Mouse (Mus musculus) olfactory bulb, adult 2 months (tissue): ENCODE measurements at regions not wholly inside any gene's neighbourhood (a gene's known extent, or its start where the extent isn't known, plus 50 kb on each side); places are given as distances from the start of the nearest gene placed in this dataset.

Source experiments
- H3K27ac ChIP-seq: fragments of 200-500 bp; 2 replicates; pipeline ENCODE4 v1.5.1; 2012; ENCODE audit warnings: low read depth, low read length; ENCODE audit not compliant: insufficient read depth
- H3K4me1 ChIP-seq: fragments of 200-500 bp; 2 replicates; pipeline ENCODE4 v1.6.1; 2012; ENCODE audit warnings: low read length; ENCODE audit not compliant: control insufficient read depth, insufficient read depth
- H3K4me3 ChIP-seq: fragments of 200-500 bp; 2 replicates; pipeline ENCODE4 v1.5.1; 2012; ENCODE audit warnings: mild to moderate bottlenecking, low read depth, low read length, moderate library complexity; ENCODE audit not compliant: insufficient read depth
- CTCF ChIP-seq: fragments of 200-500 bp; IDR thresholded peaks from 2 replicates; pipeline ENCODE4 v1.5.1; 2012; ENCODE audit warnings: low read depth, mild to moderate bottlenecking, low read length, moderate library complexity; ENCODE audit not compliant: insufficient read depth
- POLR2A ChIP-seq: fragments of 200-500 bp; IDR thresholded peaks from 2 replicates; pipeline ENCODE4 v1.6.1; 2012; ENCODE audit warnings: mild to moderate bottlenecking, low read depth, low read length, moderate library complexity; ENCODE audit not compliant: insufficient read depth
- WGBS: fragments of 180-500 bp; shearing (Covaris S2); methylation state at CpG from one replicate; pipeline ENCODE4 v1.1.7; 2018; 5-methylcytosine and 5-hydroxymethylcytosine counted together

- no peak for TF ChIP-seq POLR2A
- TF ChIP-seq CTCF = no peak
- H3K27ac ChIP-seq = no peak overlapping the region
- 69% methylated on average over 1 of the region's 1 CpGs for WGBS
- no peaks in the 10 kb centered on the region for H3K4me1 ChIP-seq
- H3K4me3 ChIP-seq = no peak overlapping the region
Measured at GRCm38 (mm10) chr1:18463218-18463617, 198.3 kb upstream of the Defb41 start.

DNA sequence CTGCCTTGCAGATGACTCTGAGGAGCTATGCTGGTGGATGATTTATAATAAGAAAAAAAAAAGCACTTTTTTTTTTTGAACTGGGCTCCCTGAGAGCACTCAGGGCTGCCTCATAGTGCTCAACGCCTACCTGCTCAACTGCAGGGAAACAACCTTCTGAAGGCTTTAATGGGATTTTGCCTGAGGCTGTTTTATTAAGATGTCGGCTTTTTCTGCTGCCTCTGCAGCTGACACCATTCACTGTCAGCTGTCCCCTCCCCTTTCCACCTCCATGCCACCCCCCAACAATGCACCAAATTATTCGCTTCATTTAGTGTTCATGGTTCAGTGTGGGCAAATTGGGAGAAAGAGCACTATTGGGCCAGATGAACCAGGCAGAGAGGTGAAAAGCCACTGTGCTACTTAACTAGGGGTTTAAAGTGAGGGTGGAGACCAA is 151.4 kb upstream of the Defb41 start:
- H3K4me3 ChIP-seq = no peak overlapping the region
- H3K4me1 ChIP-seq = peaks cover 5% of the 10 kb centered on the region
- TF ChIP-seq CTCF = no peak
- no peak for TF ChIP-seq POLR2A
- 15% methylated on average over 3 of the region's 3 CpGs for WGBS
- H3K27ac ChIP-seq = peak overlapping the region; percentile 78; the same call in 1 of the 2 replicates

GRCm38 (mm10) chr1:18415879-18416278 is 150.9 kb upstream of the Defb41 start:
- TF ChIP-seq POLR2A = no peak
- no peak for TF ChIP-seq CTCF
- Histone ChIP-seq H3K27ac (peak overlapping the region; percentile 78; the same call in 1 of the 2 replicates), H3K4me1 (peaks cover 5% of the 10 kb centered on the region), H3K4me3 (no peak overlapping the region)
- WGBS = 21% methylated on average over 2 of the region's 2 CpGs

DNA sequence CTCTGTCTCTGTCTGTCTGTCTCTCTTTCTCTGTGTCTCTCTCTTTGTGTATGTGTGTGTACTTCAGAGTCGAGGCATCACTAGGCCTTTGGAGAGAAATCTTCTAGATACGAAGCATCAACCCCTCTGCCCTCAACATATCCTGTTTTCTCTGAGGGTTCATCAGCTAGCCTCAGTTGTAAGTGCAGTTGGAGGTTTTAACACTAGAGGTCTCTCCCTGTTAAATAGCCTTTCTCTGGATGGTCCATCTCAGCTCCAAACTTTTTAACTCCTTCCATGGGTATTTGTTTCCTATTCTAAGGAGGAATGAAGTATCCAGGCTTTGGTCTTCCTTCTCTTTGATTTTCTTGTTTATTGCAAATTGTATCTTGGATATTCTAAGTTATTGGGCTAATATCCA is 147.8 kb upstream of the Defb41 start:
- TF ChIP-seq CTCF (no peak), POLR2A (no peak)
- Histone ChIP-seq H3K4me3 (no peak overlapping the region), H3K4me1 (peaks cover 5% of the 10 kb centered on the region), H3K27ac (no peak overlapping the region)
- 88% methylated on average over 2 of the region's 2 CpGs for WGBS

DNA sequence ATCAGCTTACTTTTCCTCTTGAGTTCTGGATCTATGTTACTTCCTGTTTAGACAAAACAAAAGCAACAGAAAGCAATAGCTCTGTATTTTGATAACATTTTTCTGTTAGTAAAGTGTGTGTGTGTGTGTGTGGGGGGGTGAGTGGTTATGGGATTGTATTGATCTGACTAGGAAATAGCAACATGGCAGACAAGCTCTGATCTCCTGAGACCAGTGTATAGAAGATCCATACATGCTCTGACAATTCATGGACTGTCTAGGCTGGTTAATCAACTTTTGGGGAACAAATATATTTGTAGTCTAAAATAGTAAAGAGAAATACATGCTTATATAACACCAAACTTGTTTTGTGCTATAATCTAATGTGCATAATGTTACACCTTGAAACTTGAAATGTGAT is 124.7 kb upstream of the Defb41 start:
- Histone ChIP-seq H3K27ac (no peak overlapping the region), H3K4me3 (no peak overlapping the region), H3K4me1 (no peaks in the 10 kb centered on the region)
- TF ChIP-seq POLR2A (no peak), CTCF (no peak)

- no peaks in the 10 kb centered on the region for H3K4me1 ChIP-seq
- 72% methylated on average over 4 of the region's 4 CpGs for WGBS
- no peak overlapping the region for H3K27ac ChIP-seq
- no peak for TF ChIP-seq POLR2A
- TF ChIP-seq CTCF = no peak
- H3K4me3 ChIP-seq = no peak overlapping the region
Measured at GRCm38 (mm10) chr1:18384079-18384478, 119.1 kb upstream of the Defb41 start.

DNA sequence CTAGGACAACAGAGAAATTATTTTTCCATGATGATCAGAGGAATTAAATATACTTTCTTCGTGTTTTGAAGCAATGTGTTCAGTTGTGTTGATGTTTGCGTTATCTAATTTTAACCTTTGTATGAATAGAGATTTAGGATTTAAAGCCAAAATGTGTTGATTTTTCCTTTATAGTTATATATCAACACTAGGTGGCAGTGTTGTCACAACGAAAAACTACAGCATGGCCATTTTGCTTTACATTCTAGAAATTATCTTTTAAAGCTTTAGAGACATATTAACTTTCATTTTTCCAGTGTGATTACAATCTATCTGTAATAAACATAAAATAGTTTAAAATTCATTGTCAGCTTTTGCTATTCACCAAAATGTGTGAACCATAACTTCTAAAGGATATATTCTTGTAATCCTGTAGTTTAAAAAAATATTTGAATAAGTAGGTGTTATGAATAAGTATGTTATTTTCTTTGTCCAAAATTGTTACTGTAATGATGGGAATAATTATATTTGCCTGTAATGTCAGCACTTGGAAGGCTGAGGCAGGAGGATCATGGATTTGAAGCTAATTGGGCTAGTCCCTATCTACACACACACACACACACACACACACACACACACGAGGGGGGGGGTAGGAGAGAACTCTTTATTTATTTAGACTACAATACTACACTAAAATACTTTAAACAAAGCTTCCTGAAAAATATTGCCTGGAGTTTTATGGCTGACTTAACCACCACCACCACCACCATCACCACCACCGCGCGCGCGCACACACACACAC is 95.2 kb upstream of the Defb41 start:
- no peaks in the 10 kb centered on the region for H3K4me1 ChIP-seq
- H3K4me3 ChIP-seq = no peak overlapping the region
- TF ChIP-seq POLR2A (no peak), CTCF (no peak)
- 64% methylated on average over 9 of the region's 9 CpGs for WGBS
- H3K27ac ChIP-seq = no peak overlapping the region

- 69% methylated on average over 1 of the region's 1 CpGs for WGBS
- TF ChIP-seq POLR2A = no peak
- no peak for TF ChIP-seq CTCF
- no peak overlapping the region for H3K4me3 ChIP-seq
- no peak overlapping the region for H3K27ac ChIP-seq
- no peaks in the 10 kb centered on the region for H3K4me1 ChIP-seq
Measured at GRCm38 (mm10) chr1:18338871-18339270, 73.9 kb upstream of the Defb41 start.
